Mouse (Mus musculus): ENCODE data around the gene Parpbp. TPM values are rescaled to one million over a fixed set of nuclear protein-coding genes. Genes with fewer than 3 reads are reported as not detected.
A peak's percentile ranks its signal among the peaks of the same experiment; 100 is the strongest.

Parpbp gene
- 12.8 and 14.3 TPM in 2 replicates for polyA plus RNA-seq (2014; fragmentation: Nextera tagmentation; extraction: Ambion mirVana)

DNA sequence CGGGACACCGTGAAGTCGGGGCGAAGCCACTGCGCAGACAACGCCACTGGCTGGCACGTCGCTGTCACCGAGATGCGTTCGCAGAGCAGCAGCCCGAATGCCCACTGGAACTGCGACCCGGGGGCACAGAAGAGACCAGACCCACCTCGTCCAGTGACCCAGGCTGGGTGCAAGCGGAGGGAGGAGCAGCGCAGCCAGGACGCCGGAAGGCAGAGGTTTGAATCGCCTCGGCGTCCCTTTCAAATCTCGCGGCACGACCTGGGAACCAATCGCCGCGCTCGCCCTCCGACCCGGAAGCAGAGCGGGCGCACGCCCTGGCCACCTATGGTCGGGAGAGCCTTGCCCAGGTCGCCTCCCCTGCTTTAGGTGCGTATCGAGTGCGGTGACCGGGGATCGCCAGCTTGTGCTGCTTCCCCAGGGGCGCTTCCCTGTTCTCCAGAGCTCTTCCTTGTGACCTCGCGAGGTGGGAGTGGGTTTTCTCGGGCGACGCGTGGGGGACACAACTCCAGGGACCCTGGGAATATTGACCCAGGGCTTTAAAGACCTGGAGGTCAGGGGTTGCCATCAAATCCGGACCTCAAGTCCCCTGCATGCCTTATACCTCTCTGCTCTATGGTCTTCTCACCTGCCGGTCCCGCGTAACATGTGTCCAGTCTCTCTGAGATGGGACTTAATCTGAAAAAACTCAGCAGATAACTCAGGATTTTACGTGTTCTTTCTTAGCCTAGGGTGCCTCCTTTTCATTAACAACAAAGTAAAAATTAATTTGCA lies at the start of gene Parpbp, which contains the start of gene Nup37:
TSS of gene Parpbp (minus strand) at position 235 of the 771 bp plus-strand sequence.
TSS of gene Nup37 (plus strand) at position 286 of the 771 bp plus-strand sequence.
- peak; percentile 98 for ATAC-seq (ENCODE audit: low FRiP score)
- Histone ChIP-seq H3K27me3 (ENCODE audit: control insufficient read depth, insufficient read depth, low read length) (no peaks in the 10 kb centered on the region), H3K9me3 (ENCODE audit: control insufficient read depth, low read length) (no peaks in the 10 kb centered on the region), H3K4me2 (replicated peaks; ENCODE audit: low read depth, low read length) (peak within 1 kb of the TSS; percentile 72), H3K9ac (ENCODE audit: low read depth, low read length) (peak within 1 kb of the TSS; percentile 84), H3K4me1 (replicated peaks; ENCODE audit: control insufficient read depth, insufficient read depth, low read length) (peaks cover 3% of the 10 kb centered on the region; the same call in 1 of the 2 replicates), H3K27ac (ENCODE audit: low read depth, low read length) (no peak within 1 kb of the TSS), H3K36me3 (ENCODE audit: control insufficient read depth, insufficient read depth, low read length) (no peaks in the 10 kb centered on the region), H3K4me3 (ENCODE audit: low read depth, low read length) (peak within 1 kb of the TSS; percentile 82)
- DNase-seq (ENCODE audit: low spot score), result peak; percentile 92
- 1% methylated on average over 53 of the region's 53 CpGs for WGBS

DNA sequence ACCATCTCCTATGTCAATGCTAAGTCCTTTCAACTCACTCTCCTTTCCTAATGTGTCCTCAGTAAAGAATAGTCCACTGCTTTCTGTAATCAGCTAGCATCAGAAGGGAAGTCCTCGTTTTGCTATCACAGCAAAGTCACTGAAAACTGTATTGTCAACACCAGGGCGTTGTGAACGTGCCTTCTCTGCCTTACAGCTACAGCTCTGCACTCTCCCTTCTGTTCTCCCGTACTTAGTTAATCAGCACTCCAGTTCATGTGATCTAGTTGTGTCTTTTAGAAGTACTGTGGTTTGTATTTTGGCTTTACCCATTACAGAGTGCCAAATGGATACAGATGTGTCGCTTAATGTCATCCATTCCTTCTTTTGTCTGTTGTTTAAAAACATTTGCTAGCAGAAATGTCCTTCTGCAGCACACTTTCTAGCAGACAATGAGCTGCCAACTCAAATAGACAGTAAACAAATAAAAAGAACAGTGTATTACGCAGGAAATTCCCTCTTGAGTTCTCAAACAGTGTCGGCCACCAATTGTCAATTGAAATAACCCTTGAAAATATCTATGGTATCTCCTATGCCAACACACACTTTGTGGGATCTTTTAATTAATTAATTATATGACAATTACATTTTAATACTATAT lies 20.8 kb upstream of the Parpbp start:
- H3K9ac ChIP-seq (ENCODE audit: low read depth, low read length), result no peak overlapping the region

DNA sequence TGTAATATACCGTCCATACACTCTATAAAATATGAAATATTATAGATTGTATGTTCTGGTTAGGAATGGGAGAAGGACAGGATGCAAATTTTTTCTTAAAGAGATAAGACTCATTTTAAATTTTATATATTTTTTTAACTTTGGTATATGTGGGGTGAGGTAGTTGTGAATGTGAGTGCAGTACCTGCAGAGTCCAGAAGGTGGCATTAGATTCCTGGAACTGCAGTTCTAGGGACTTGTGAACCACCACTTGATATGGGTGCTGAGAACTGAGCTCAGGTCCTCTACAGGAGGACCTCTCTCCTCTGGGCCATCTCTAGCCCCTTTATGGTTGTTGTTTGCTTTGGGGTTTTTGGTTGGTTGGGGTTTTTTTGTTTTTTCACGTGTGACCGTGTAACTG lies 19.4 kb upstream of the Parpbp start:
- Histone ChIP-seq H3K36me3 (ENCODE audit: control insufficient read depth, insufficient read depth, low read length) (no peaks in the 10 kb centered on the region), H3K9me3 (ENCODE audit: control insufficient read depth, low read length) (no peaks in the 10 kb centered on the region), H3K4me2 (replicated peaks; ENCODE audit: low read depth, low read length) (no peak overlapping the region), H3K27me3 (ENCODE audit: control insufficient read depth, insufficient read depth, low read length) (no peaks in the 10 kb centered on the region), H3K27ac (ENCODE audit: low read depth, low read length) (no peak overlapping the region), H3K4me3 (ENCODE audit: low read depth, low read length) (no peak overlapping the region), H3K4me1 (replicated peaks; ENCODE audit: control insufficient read depth, insufficient read depth, low read length) (no peaks in the 10 kb centered on the region), H3K9ac (ENCODE audit: low read depth, low read length) (no peak overlapping the region)
- no peak for DNase-seq (ENCODE audit: low spot score)
- WGBS, result 96% methylated on average over 3 of the region's 3 CpGs
- no peak for ATAC-seq (ENCODE audit: low FRiP score)

More for the DNA sequence above, 20.8 kb upstream of the Parpbp start:
- ATAC-seq (ENCODE audit: low FRiP score) (no peak), DNase-seq (ENCODE audit: low spot score) (no peak)
- H3K9me3 ChIP-seq (ENCODE audit: control insufficient read depth, low read length), result no peaks in the 10 kb centered on the region
- H3K4me3 ChIP-seq (ENCODE audit: low read depth, low read length), result no peak overlapping the region
- H3K4me2 ChIP-seq (replicated peaks; ENCODE audit: low read depth, low read length), result no peak overlapping the region
- WGBS, result 85% methylated on average over 7 of the region's 7 CpGs
- H3K4me1 ChIP-seq (replicated peaks; ENCODE audit: control insufficient read depth, insufficient read depth, low read length), result no peaks in the 10 kb centered on the region
- H3K36me3 ChIP-seq (ENCODE audit: control insufficient read depth, insufficient read depth, low read length), result no peaks in the 10 kb centered on the region
- H3K27ac ChIP-seq (ENCODE audit: low read depth, low read length), result no peak overlapping the region
- no peaks in the 10 kb centered on the region for H3K27me3 ChIP-seq (ENCODE audit: control insufficient read depth, insufficient read depth, low read length)

DNA sequence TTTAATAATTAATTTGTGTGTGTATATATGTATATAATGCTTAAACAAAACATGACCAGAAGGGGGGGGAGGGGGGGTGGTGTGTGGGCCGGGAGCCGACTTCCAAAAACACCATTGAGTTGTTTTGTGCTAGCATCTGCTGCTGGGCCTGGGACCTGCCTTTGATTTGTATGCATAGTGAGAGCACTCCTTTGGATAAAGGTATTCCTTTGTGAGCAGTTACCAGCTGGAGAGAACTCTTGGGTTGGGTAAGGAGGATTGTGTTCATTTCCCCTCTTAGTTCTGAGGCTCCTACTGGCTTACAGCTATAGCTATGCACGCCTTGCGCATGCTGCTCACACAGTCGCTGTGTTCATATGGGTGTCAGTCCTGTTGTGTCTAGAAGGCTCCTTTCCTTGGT lies 15.9 kb upstream of the Parpbp start:
- H3K36me3 ChIP-seq (ENCODE audit: control insufficient read depth, insufficient read depth, low read length), result 0 out of 2 replicates have a peak, but pooled peaks cover 2% of the 10 kb centered on the region
- no peak overlapping the region for H3K4me2 ChIP-seq (replicated peaks; ENCODE audit: low read depth, low read length)
- no peak for DNase-seq (ENCODE audit: low spot score)
- H3K27me3 ChIP-seq (ENCODE audit: control insufficient read depth, insufficient read depth, low read length), result no peaks in the 10 kb centered on the region
- 90% methylated on average over 5 of the region's 5 CpGs for WGBS
- no peak overlapping the region for H3K9ac ChIP-seq (ENCODE audit: low read depth, low read length)
- no peaks in the 10 kb centered on the region for H3K9me3 ChIP-seq (ENCODE audit: control insufficient read depth, low read length)
- ATAC-seq (ENCODE audit: low FRiP score), result no peak
- H3K4me3 ChIP-seq (ENCODE audit: low read depth, low read length), result no peak overlapping the region
- H3K4me1 ChIP-seq (replicated peaks; ENCODE audit: control insufficient read depth, insufficient read depth, low read length), result no peaks in the 10 kb centered on the region
- no peak overlapping the region for H3K27ac ChIP-seq (ENCODE audit: low read depth, low read length)

DNA sequence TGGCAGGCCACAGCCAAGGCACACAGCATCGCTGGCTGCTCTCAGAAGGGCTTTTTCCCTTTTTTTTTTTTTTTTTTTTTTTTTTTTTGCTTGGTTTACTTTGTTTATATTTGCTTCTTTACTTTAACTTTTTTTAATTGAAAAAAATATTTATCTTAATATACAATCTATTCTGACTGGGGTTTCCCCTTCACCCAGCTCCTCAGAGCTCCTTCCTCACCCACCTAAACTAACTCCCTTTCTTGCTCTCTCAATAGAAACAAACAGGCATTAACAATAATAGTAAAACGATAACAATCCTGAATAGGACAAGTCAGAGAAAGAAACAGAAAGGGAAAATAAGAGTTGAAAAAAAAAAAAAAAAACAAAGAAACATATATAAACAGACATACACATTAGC lies 15.4 kb upstream of the Parpbp start:
- 93% methylated on average over 2 of the region's 2 CpGs for WGBS
- H3K9ac ChIP-seq (ENCODE audit: low read depth, low read length), result no peak overlapping the region
- H3K36me3 ChIP-seq (ENCODE audit: control insufficient read depth, insufficient read depth, low read length), result 0 out of 2 replicates have a peak, but pooled peaks cover 2% of the 10 kb centered on the region
- no peaks in the 10 kb centered on the region for H3K4me1 ChIP-seq (replicated peaks; ENCODE audit: control insufficient read depth, insufficient read depth, low read length)
- ATAC-seq (ENCODE audit: low FRiP score) (no peak), DNase-seq (ENCODE audit: low spot score) (no peak)
- no peak overlapping the region for H3K27ac ChIP-seq (ENCODE audit: low read depth, low read length)
- H3K4me2 ChIP-seq (replicated peaks; ENCODE audit: low read depth, low read length), result no peak overlapping the region
- H3K9me3 ChIP-seq (ENCODE audit: control insufficient read depth, low read length), result no peaks in the 10 kb centered on the region
- H3K27me3 ChIP-seq (ENCODE audit: control insufficient read depth, insufficient read depth, low read length), result no peaks in the 10 kb centered on the region
- no peak overlapping the region for H3K4me3 ChIP-seq (ENCODE audit: low read depth, low read length)

DNA sequence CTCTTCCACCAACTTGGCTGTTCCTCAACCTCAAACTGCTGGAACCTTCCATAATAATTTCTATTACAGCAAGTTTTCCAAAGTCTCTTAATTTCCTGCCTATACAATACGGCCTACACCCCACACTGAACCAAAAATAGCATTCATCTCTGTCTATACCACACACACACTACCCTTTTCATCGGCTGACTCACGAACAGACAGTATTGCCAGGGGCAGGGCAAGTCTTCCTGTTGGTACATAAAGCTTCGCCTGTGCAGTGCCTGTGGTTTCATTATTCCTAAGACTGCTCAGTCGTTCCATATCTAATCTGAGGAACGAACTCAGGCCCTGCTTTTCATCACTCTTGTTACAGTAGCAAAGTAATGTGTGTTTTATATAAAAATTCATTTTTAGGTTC lies 4.9 kb upstream of the Parpbp start:
- Histone ChIP-seq H3K4me2 (replicated peaks; ENCODE audit: low read depth, low read length) (no peak overlapping the region), H3K27ac (ENCODE audit: low read depth, low read length) (no peak overlapping the region), H3K36me3 (ENCODE audit: control insufficient read depth, insufficient read depth, low read length) (0 out of 2 replicates have a peak, but pooled peaks cover 4% of the 10 kb centered on the region), H3K27me3 (ENCODE audit: control insufficient read depth, insufficient read depth, low read length) (no peaks in the 10 kb centered on the region), H3K9me3 (ENCODE audit: control insufficient read depth, low read length) (no peaks in the 10 kb centered on the region), H3K4me1 (replicated peaks; ENCODE audit: control insufficient read depth, insufficient read depth, low read length) (no peaks in the 10 kb centered on the region; the same call in 1 of the 2 replicates), H3K9ac (ENCODE audit: low read depth, low read length) (no peak overlapping the region), H3K4me3 (ENCODE audit: low read depth, low read length) (no peak overlapping the region)
- WGBS, result 91% methylated on average over 6 of the region's 6 CpGs
- no peak for DNase-seq (ENCODE audit: low spot score)
- no peak for ATAC-seq (ENCODE audit: low FRiP score)

DNA sequence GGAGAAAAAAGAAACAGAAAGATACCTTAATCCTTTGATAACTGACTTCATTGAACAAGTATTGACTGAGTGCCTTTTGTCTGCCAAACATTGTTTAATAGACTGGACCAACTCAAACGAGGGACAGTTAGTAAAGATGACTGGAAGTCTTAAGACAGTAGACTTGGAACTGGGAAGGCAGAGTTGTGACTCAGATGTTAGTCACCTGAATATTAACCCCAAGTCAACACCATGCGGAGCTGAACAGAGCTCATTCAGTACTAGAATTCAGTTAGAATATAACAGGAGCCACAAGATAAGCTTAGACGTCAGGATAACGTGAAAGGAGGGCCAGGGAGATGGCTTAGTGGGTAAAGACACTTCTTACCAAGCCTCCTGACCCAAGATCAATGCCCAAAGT lies 3.6 kb upstream of the Parpbp start:
- ATAC-seq (ENCODE audit: low FRiP score), result no peak
- Histone ChIP-seq H3K36me3 (ENCODE audit: control insufficient read depth, insufficient read depth, low read length) (0 out of 2 replicates have a peak, but pooled peaks cover 4% of the 10 kb centered on the region), H3K27me3 (ENCODE audit: control insufficient read depth, insufficient read depth, low read length) (no peaks in the 10 kb centered on the region), H3K4me3 (ENCODE audit: low read depth, low read length) (no peak overlapping the region), H3K4me2 (replicated peaks; ENCODE audit: low read depth, low read length) (no peak overlapping the region), H3K9me3 (ENCODE audit: control insufficient read depth, low read length) (no peaks in the 10 kb centered on the region), H3K4me1 (replicated peaks; ENCODE audit: control insufficient read depth, insufficient read depth, low read length) (peaks cover 3% of the 10 kb centered on the region; the same call in 1 of the 2 replicates), H3K9ac (ENCODE audit: low read depth, low read length) (no peak overlapping the region), H3K27ac (ENCODE audit: low read depth, low read length) (no peak overlapping the region)
- no peak for DNase-seq (ENCODE audit: low spot score)
- 87% methylated on average over 4 of the region's 4 CpGs for WGBS

DNA sequence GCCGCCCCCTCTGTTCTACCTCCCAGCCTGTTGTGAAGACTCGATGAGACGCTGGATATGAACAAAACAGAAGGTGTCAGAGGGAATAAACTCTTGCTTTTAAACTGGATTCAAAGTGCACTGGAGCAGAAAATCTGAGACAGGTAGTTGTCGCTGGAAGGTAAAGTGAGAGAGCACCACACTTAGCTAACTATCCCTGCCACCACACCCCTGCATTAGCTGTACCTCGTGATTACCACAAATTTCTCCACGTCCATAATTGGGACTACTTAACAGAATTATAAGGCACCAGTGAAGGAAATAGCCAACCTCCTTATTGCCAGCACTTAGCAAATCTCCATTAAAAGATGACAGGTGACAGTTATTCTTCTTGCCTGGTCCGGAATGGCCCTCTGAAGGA lies 554 bp downstream of the Parpbp start:
- Histone ChIP-seq H3K9me3 (ENCODE audit: control insufficient read depth, low read length) (no peaks in the 10 kb centered on the region), H3K27me3 (ENCODE audit: control insufficient read depth, insufficient read depth, low read length) (no peaks in the 10 kb centered on the region), H3K4me1 (replicated peaks; ENCODE audit: control insufficient read depth, insufficient read depth, low read length) (peaks cover 3% of the 10 kb centered on the region; the same call in 1 of the 2 replicates), H3K4me3 (ENCODE audit: low read depth, low read length) (peak overlapping the region; percentile 82), H3K27ac (ENCODE audit: low read depth, low read length) (no peak overlapping the region), H3K9ac (ENCODE audit: low read depth, low read length) (peak overlapping the region; percentile 84), H3K36me3 (ENCODE audit: control insufficient read depth, insufficient read depth, low read length) (no peaks in the 10 kb centered on the region), H3K4me2 (replicated peaks; ENCODE audit: low read depth, low read length) (peak overlapping the region; percentile 72)
- DNase-seq (ENCODE audit: low spot score) (no peak), ATAC-seq (ENCODE audit: low FRiP score) (no peak)
- WGBS, result 24% methylated on average over 7 of the region's 7 CpGs

All from hindbrain, embryonic 11.5 days (tissue).